Mouse (Mus musculus): ENCODE data around the gene Tbccd1. TPM values are rescaled to one million over a fixed set of nuclear protein-coding genes. Genes with fewer than 3 reads are reported as not detected.

Gene Tbccd1
- polyA plus RNA-seq (2014; fragmentation: Nextera tagmentation; extraction: Ambion mirVana), result 26.8 and 28.0 TPM in 2 replicates

- Histone ChIP-seq H3K27ac (replicated peaks; ENCODE audit: low read depth, low read length) (peak within 1 kb of the TSS; percentile 69; the same call in 1 of the 2 replicates), H3K4me1 (ENCODE audit: control insufficient read depth, insufficient read depth, low read length) (peaks cover 11% of the 10 kb centered on the region), H3K9me3 (ENCODE audit: control insufficient read depth, low read length) (no peaks in the 10 kb centered on the region), H3K4me2 (ENCODE audit: low read depth, low read length) (peak within 1 kb of the TSS; percentile 85), H3K9ac (ENCODE audit: low read depth, low read length) (peak within 1 kb of the TSS; percentile 82), H3K4me3 (ENCODE audit: low read depth, low read length) (peak within 1 kb of the TSS; percentile 84), H3K27me3 (replicated peaks; ENCODE audit: control insufficient read depth, insufficient read depth, low read length) (no peaks in the 10 kb centered on the region), H3K36me3 (ENCODE audit: control insufficient read depth, insufficient read depth, low read length) (peaks cover 9% of the 10 kb centered on the region; the same call in 1 of the 2 replicates)
- WGBS, result under 1% methylated on average over 57 of the region's 62 CpGs
- peak; percentile 100 for ATAC-seq (ENCODE audit: low read depth)
- peak; percentile 100 for DNase-seq (ENCODE audit: low spot score)
These were observed at the start of gene Tbccd1, which contains the start of gene Dnajb11 for GRCm38 (mm10) chr16:22857431-22858113. Gene Tbccd1, minus strand, starts transcription at chr16:22857669. Gene Dnajb11, plus strand, starts transcription at chr16:22857845.

- no peaks in the 10 kb centered on the region for H3K9me3 ChIP-seq (ENCODE audit: control insufficient read depth, low read length)
- H3K4me1 ChIP-seq (ENCODE audit: control insufficient read depth, insufficient read depth, low read length), result no peaks in the 10 kb centered on the region
- no peak overlapping the region for H3K9ac ChIP-seq (ENCODE audit: low read depth, low read length)
- no peak overlapping the region for H3K4me2 ChIP-seq (ENCODE audit: low read depth, low read length)
- no peak overlapping the region for H3K27ac ChIP-seq (replicated peaks; ENCODE audit: low read depth, low read length)
- no peaks in the 10 kb centered on the region for H3K36me3 ChIP-seq (ENCODE audit: control insufficient read depth, insufficient read depth, low read length)
- no peak overlapping the region for H3K4me3 ChIP-seq (ENCODE audit: low read depth, low read length)
- no peaks in the 10 kb centered on the region for H3K27me3 ChIP-seq (replicated peaks; ENCODE audit: control insufficient read depth, insufficient read depth, low read length)
- DNase-seq (ENCODE audit: low spot score), result no peak
- ATAC-seq (ENCODE audit: low read depth), result no peak
- 73% methylated on average over 3 of the region's 3 CpGs for WGBS
These were observed 43.9 kb upstream of the Tbccd1 start for GRCm38 (mm10) chr16:22901326-22901725.

GRCm38 (mm10) chr16:22899866-22900570, 42.5 kb upstream of the Tbccd1 start:
- H3K36me3 ChIP-seq (ENCODE audit: control insufficient read depth, insufficient read depth, low read length), result no peaks in the 10 kb centered on the region
- DNase-seq (ENCODE audit: low spot score) (no peak), ATAC-seq (ENCODE audit: low read depth) (no peak)
- WGBS, result 82% methylated on average over 10 of the region's 10 CpGs
- no peaks in the 10 kb centered on the region for H3K9me3 ChIP-seq (ENCODE audit: control insufficient read depth, low read length)
- no peak overlapping the region for H3K9ac ChIP-seq (ENCODE audit: low read depth, low read length)
- no peak overlapping the region for H3K4me2 ChIP-seq (ENCODE audit: low read depth, low read length)
- no peak overlapping the region for H3K27ac ChIP-seq (replicated peaks; ENCODE audit: low read depth, low read length)
- no peak overlapping the region for H3K4me3 ChIP-seq (ENCODE audit: low read depth, low read length)
- H3K27me3 ChIP-seq (replicated peaks; ENCODE audit: control insufficient read depth, insufficient read depth, low read length), result no peaks in the 10 kb centered on the region
- H3K4me1 ChIP-seq (ENCODE audit: control insufficient read depth, insufficient read depth, low read length), result no peaks in the 10 kb centered on the region

- Histone ChIP-seq H3K27ac (replicated peaks; ENCODE audit: low read depth, low read length) (no peak overlapping the region), H3K4me3 (ENCODE audit: low read depth, low read length) (no peak overlapping the region), H3K9me3 (ENCODE audit: control insufficient read depth, low read length) (no peaks in the 10 kb centered on the region), H3K36me3 (ENCODE audit: control insufficient read depth, insufficient read depth, low read length) (no peaks in the 10 kb centered on the region), H3K4me1 (ENCODE audit: control insufficient read depth, insufficient read depth, low read length) (no peaks in the 10 kb centered on the region), H3K4me2 (ENCODE audit: low read depth, low read length) (no peak overlapping the region), H3K27me3 (replicated peaks; ENCODE audit: control insufficient read depth, insufficient read depth, low read length) (no peaks in the 10 kb centered on the region), H3K9ac (ENCODE audit: low read depth, low read length) (no peak overlapping the region)
- ATAC-seq (ENCODE audit: low read depth), result no peak
- no peak for DNase-seq (ENCODE audit: low spot score)
- WGBS, result 60% methylated on average over 5 of the region's 5 CpGs
These were observed 41.9 kb upstream of the Tbccd1 start for GRCm38 (mm10) chr16:22899346-22899745.

GRCm38 (mm10) chr16:22896618-22897017, 39.1 kb upstream of the Tbccd1 start:
- DNase-seq (ENCODE audit: low spot score), result no peak
- H3K4me2 ChIP-seq (ENCODE audit: low read depth, low read length), result no peak overlapping the region
- ATAC-seq (ENCODE audit: low read depth), result no peak
- H3K9ac ChIP-seq (ENCODE audit: low read depth, low read length), result no peak overlapping the region
- no peak overlapping the region for H3K4me3 ChIP-seq (ENCODE audit: low read depth, low read length)
- H3K9me3 ChIP-seq (ENCODE audit: control insufficient read depth, low read length), result no peaks in the 10 kb centered on the region
- H3K27ac ChIP-seq (replicated peaks; ENCODE audit: low read depth, low read length), result no peak overlapping the region
- 72% methylated on average over 2 of the region's 2 CpGs for WGBS
- no peaks in the 10 kb centered on the region for H3K4me1 ChIP-seq (ENCODE audit: control insufficient read depth, insufficient read depth, low read length)
- no peaks in the 10 kb centered on the region for H3K27me3 ChIP-seq (replicated peaks; ENCODE audit: control insufficient read depth, insufficient read depth, low read length)
- no peaks in the 10 kb centered on the region for H3K36me3 ChIP-seq (ENCODE audit: control insufficient read depth, insufficient read depth, low read length)

- H3K4me1 ChIP-seq (ENCODE audit: control insufficient read depth, insufficient read depth, low read length), result no peaks in the 10 kb centered on the region
- no peak for DNase-seq (ENCODE audit: low spot score)
- no peak for ATAC-seq (ENCODE audit: low read depth)
- 64% methylated on average over 4 of the region's 8 CpGs for WGBS
- no peaks in the 10 kb centered on the region for H3K27me3 ChIP-seq (replicated peaks; ENCODE audit: control insufficient read depth, insufficient read depth, low read length)
- H3K9me3 ChIP-seq (ENCODE audit: control insufficient read depth, low read length), result no peaks in the 10 kb centered on the region
- no peak overlapping the region for H3K9ac ChIP-seq (ENCODE audit: low read depth, low read length)
- H3K4me3 ChIP-seq (ENCODE audit: low read depth, low read length), result no peak overlapping the region
- H3K4me2 ChIP-seq (ENCODE audit: low read depth, low read length), result no peak overlapping the region
- H3K36me3 ChIP-seq (ENCODE audit: control insufficient read depth, insufficient read depth, low read length), result no peaks in the 10 kb centered on the region
- H3K27ac ChIP-seq (replicated peaks; ENCODE audit: low read depth, low read length), result no peak overlapping the region
These were observed 36.6 kb upstream of the Tbccd1 start for GRCm38 (mm10) chr16:22894095-22894494.

GRCm38 (mm10) chr16:22891733-22892154, 34.3 kb upstream of the Tbccd1 start:
- DNase-seq (ENCODE audit: low spot score) (no peak), ATAC-seq (ENCODE audit: low read depth) (no peak)
- H3K4me3 ChIP-seq (ENCODE audit: low read depth, low read length), result no peak overlapping the region
- no peak overlapping the region for H3K4me2 ChIP-seq (ENCODE audit: low read depth, low read length)
- H3K36me3 ChIP-seq (ENCODE audit: control insufficient read depth, insufficient read depth, low read length), result no peaks in the 10 kb centered on the region
- WGBS, result 91% methylated on average over 8 of the region's 8 CpGs
- no peak overlapping the region for H3K9ac ChIP-seq (ENCODE audit: low read depth, low read length)
- H3K9me3 ChIP-seq (ENCODE audit: control insufficient read depth, low read length), result no peaks in the 10 kb centered on the region
- no peaks in the 10 kb centered on the region for H3K4me1 ChIP-seq (ENCODE audit: control insufficient read depth, insufficient read depth, low read length)
- no peaks in the 10 kb centered on the region for H3K27me3 ChIP-seq (replicated peaks; ENCODE audit: control insufficient read depth, insufficient read depth, low read length)
- H3K27ac ChIP-seq (replicated peaks; ENCODE audit: low read depth, low read length), result no peak overlapping the region

- peak; percentile 22 for DNase-seq (ENCODE audit: low spot score)
- no peaks in the 10 kb centered on the region for H3K36me3 ChIP-seq (ENCODE audit: control insufficient read depth, insufficient read depth, low read length)
- H3K9ac ChIP-seq (ENCODE audit: low read depth, low read length), result no peak within 1 kb of the TSS
- ATAC-seq (ENCODE audit: low read depth), result no peak
- no peak within 1 kb of the TSS for H3K4me3 ChIP-seq (ENCODE audit: low read depth, low read length)
- H3K4me1 ChIP-seq (ENCODE audit: control insufficient read depth, insufficient read depth, low read length), result no peaks in the 10 kb centered on the region
- no peak within 1 kb of the TSS for H3K27ac ChIP-seq (replicated peaks; ENCODE audit: low read depth, low read length)
- WGBS, result 81% methylated on average over 11 of the region's 11 CpGs
- no peaks in the 10 kb centered on the region for H3K9me3 ChIP-seq (ENCODE audit: control insufficient read depth, low read length)
- no peak within 1 kb of the TSS for H3K4me2 ChIP-seq (ENCODE audit: low read depth, low read length)
- H3K27me3 ChIP-seq (replicated peaks; ENCODE audit: control insufficient read depth, insufficient read depth, low read length), result no peaks in the 10 kb centered on the region
These were observed 33.4 kb upstream of the Tbccd1 start, which contains the start of gene Ahsg for GRCm38 (mm10) chr16:22890683-22891510. Gene Ahsg, plus strand, starts transcription at chr16:22891277.

Data from embryonic facial prominence, embryonic 14.5 days (tissue).